Comparison of ENCODE assay signal across 8 mouse cellular contexts in the genomic region with DNA sequence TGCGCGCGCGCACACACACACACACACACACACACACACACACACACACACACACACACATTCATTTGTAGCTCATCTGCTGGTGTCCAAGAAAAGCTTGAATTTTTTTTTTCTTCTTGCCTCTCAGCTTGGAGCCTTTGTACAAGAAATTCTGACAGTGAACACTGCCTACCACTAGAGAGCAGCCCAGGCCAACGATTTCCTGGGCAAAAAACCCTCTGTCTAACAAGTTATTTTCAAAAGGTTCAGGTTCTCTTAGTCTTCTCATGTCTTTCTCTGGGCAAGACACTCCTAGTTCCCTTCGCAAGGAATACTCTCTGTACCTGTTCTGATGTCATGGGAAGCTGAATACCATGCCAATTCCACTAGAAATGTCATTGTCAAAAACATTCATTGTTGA.
A peak's percentile ranks its signal among the peaks of the same experiment; 100 is the strongest.
DNase-seq lines count a peak whose midpoint lies in the region.

No protein-coding gene starts in this region.

- DNase-seq in heart, adult 18-20 months: peak; percentile 3 to 15
- DNase-seq in heart, adult 9 months (ENCODE audit: low spot score in 2 of 2): no peak
- DNase-seq in testis, postnatal 10 days (ENCODE audit: low spot score): peak; percentile 52
- DNase-seq in testis, postnatal 14 days (ENCODE audit: low spot score): no peak
- peak; percentile 40 for DNase-seq in fibroblast of lung, adult 2 months (ENCODE audit: low read depth)
- peak; percentile 37 for DNase-seq in layer of hippocampus, adult 9-10 months (ENCODE audit: low spot score)
- peak; percentile 49 for DNase-seq in retina, postnatal 1 day
- DNase-seq in spleen, adult 18-20 months: no peak

Comparison
In these comparisons a context has a peak if more than half of its experiments do, and no peak if none do; other contexts are left out.
1. DNase-seq: peak in heart, adult 18-20 months (2 of 2), testis, postnatal 10 days (single experiment), fibroblast of lung, adult 2 months (single experiment), layer of hippocampus, adult 9-10 months (single experiment) and retina, postnatal 1 day (single experiment); none in heart, adult 9 months (0 of 2), testis, postnatal 14 days (single experiment) and spleen, adult 18-20 months (0 of 2).